Mouse (Mus musculus): ENCODE measurements around the gene Kctd15.

DNA sequence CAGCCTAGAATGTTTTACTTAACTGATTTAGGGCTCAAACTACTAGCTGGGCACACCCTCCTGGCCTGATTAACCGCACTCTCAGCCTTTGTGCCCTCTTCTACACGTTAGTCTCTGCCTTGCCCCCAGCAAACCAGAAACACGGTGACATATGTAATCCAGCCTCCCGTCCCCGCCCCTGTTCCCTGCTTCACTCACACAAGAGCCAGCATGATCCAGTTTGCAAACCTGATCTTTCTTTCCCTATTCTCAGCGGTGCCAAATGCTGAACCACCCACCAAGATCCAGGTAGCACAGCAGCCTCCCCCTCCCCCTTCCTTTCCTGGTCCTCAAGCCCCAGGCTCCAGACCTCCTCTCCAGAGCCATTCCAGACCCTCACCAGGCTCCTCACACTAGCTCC, 13.2 kb downstream of the Kctd15 start:
- TF ChIP-seq TAL1 (IDR thresholded peaks at IDR 0.05; ENCODE audit: low read length) (no peak), GATA1 (IDR thresholded peaks at IDR 0.05; ENCODE audit: low read length) (no peak)
